ENCODE assay signal across 8 mouse cellular contexts in genomic region chr15:81839634-81840033, GRCm38 (mm10). TPM values are rescaled to one million over a fixed set of nuclear protein-coding genes. Genes with fewer than 3 reads are reported as not detected.
DNase-seq lines count a peak whose midpoint lies in the region; ATAC-seq and TF ChIP-seq lines count a peak whose summit lies in the region.

No protein-coding gene starts in this region.

- H3K9ac ChIP-seq in hindbrain, embryonic 13.5 days: no peak overlapping the region
- H3K9ac ChIP-seq in intestine, postnatal 0 days (ENCODE audit: low read depth, low read length): no peak overlapping the region
- no peak overlapping the region for H3K9ac ChIP-seq in liver, embryonic 13.5 days

- no peaks in the 10 kb centered on the region for H3K36me3 ChIP-seq in hindbrain, embryonic 13.5 days
- no peaks in the 10 kb centered on the region for H3K36me3 ChIP-seq in hindbrain, embryonic 10.5 days
- no peaks in the 10 kb centered on the region for H3K36me3 ChIP-seq in intestine, postnatal 0 days (ENCODE audit: control insufficient read depth, insufficient read depth)
- H3K36me3 ChIP-seq in liver, embryonic 13.5 days: no peaks in the 10 kb centered on the region

- no peak overlapping the region for H3K27ac ChIP-seq in hindbrain, embryonic 13.5 days
- no peak overlapping the region for H3K27ac ChIP-seq in hindbrain, embryonic 10.5 days
- peak overlapping the region; percentile 57; the same call in 1 of the 2 replicates for H3K27ac ChIP-seq in intestine, postnatal 0 days (ENCODE audit: low read depth, low read length)
- no peak overlapping the region for H3K27ac ChIP-seq in liver, embryonic 13.5 days

- no peak for TF ChIP-seq POLR2A in brain, embryonic 14.5 days (IDR thresholded peaks at IDR 0.05; ENCODE audit: borderline replicate concordance, extremely low read depth, insufficient read depth, insufficient read length, poor library complexity, severe bottlenecking)

- no peaks in the 10 kb centered on the region for H3K9me3 ChIP-seq in hindbrain, embryonic 13.5 days
- H3K9me3 ChIP-seq in hindbrain, embryonic 10.5 days: no peaks in the 10 kb centered on the region
- H3K9me3 ChIP-seq in intestine, postnatal 0 days (ENCODE audit: control insufficient read depth): no peaks in the 10 kb centered on the region
- H3K9me3 ChIP-seq in liver, embryonic 13.5 days (replicated peaks): no peaks in the 10 kb centered on the region

- H3K4me1 ChIP-seq in hindbrain, embryonic 13.5 days (replicated peaks): peaks cover 20% of the 10 kb centered on the region
- peaks cover 28% of the 10 kb centered on the region for H3K4me1 ChIP-seq in hindbrain, embryonic 10.5 days (replicated peaks)
- H3K4me1 ChIP-seq in intestine, postnatal 0 days (replicated peaks; ENCODE audit: control insufficient read depth, insufficient read depth, low read length): peaks cover 6% of the 10 kb centered on the region; the same call in 1 of the 2 replicates
- peaks cover 19% of the 10 kb centered on the region for H3K4me1 ChIP-seq in liver, embryonic 13.5 days (replicated peaks)

- no peak overlapping the region for H3K4me3 ChIP-seq in hindbrain, embryonic 13.5 days
- H3K4me3 ChIP-seq in hindbrain, embryonic 10.5 days: no peak overlapping the region
- H3K4me3 ChIP-seq in intestine, postnatal 0 days (ENCODE audit: low read depth, low read length): no peak overlapping the region
- no peak overlapping the region for H3K4me3 ChIP-seq in liver, embryonic 13.5 days (replicated peaks)

- ATAC-seq in hindbrain, embryonic 13.5 days (ENCODE audit: low FRiP score): peak; percentile 72; the same call in 1 of the 2 replicates
- peak; percentile 34 for ATAC-seq in intestine, postnatal 0 days
- peak; percentile 63; the same call in 1 of the 2 replicates for ATAC-seq in liver, embryonic 13.5 days (ENCODE audit: low read depth)

- peaks cover 30% of the 10 kb centered on the region; the same call in 1 of the 2 replicates for H3K27me3 ChIP-seq in hindbrain, embryonic 13.5 days
- H3K27me3 ChIP-seq in hindbrain, embryonic 10.5 days (ENCODE audit: insufficient read depth, poor library complexity, severe bottlenecking): peaks cover 27% of the 10 kb centered on the region
- no peaks in the 10 kb centered on the region for H3K27me3 ChIP-seq in intestine, postnatal 0 days (replicated peaks; ENCODE audit: control insufficient read depth, insufficient read depth, low read length)
- H3K27me3 ChIP-seq in liver, embryonic 13.5 days: peaks cover 25% of the 10 kb centered on the region

- DNase-seq in hindbrain, embryonic 10.5 days (ENCODE audit: low spot score): no peak
- peak; percentile 85 for DNase-seq in brain, embryonic 14.5 days (ENCODE audit: low read depth)
- DNase-seq in frontal cortex, postnatal 10 days (ENCODE audit: low spot score in 2 of 2): peak; percentile 58 to 77
- no peak for DNase-seq in liver, embryonic 13.5 days
- peak; percentile 36 for DNase-seq in retina, postnatal 7 days (ENCODE audit: low read depth, low spot score)
- DNase-seq in c-Kit-positive CD71-positive TER-119-positive erythroid progenitor cells, embryonic 14.5 days (ENCODE audit: low spot score): no peak

- WGBS in hindbrain, embryonic 13.5 days: 74% methylated on average over 5 of the region's 5 CpGs
- WGBS in hindbrain, embryonic 10.5 days: 75% methylated on average over 5 of the region's 5 CpGs
- 49% methylated on average over 5 of the region's 5 CpGs for WGBS in intestine, postnatal 0 days
- 75% methylated on average over 5 of the region's 5 CpGs for WGBS in liver, embryonic 13.5 days (ENCODE audit: insufficient replicate concordance)

- H3K4me2 ChIP-seq in hindbrain, embryonic 13.5 days: no peak overlapping the region
- no peak overlapping the region for H3K4me2 ChIP-seq in intestine, postnatal 0 days (replicated peaks; ENCODE audit: low read depth)
- no peak overlapping the region for H3K4me2 ChIP-seq in liver, embryonic 13.5 days

- no peak for TF ChIP-seq CTCF in brain, embryonic 14.5 days (IDR thresholded peaks at IDR 0.05; ENCODE audit: borderline replicate concordance, extremely low read depth, insufficient read depth, insufficient read length)
- TF ChIP-seq CTCF in intestine, postnatal 0 days (IDR thresholded peaks at IDR 0.05; ENCODE audit: low read depth): no peak

RNA-seq across cellular contexts. Expression of gene Tob2, which starts 19.0 kb away (rescaled TPM):
- polyA plus RNA-seq in hindbrain, embryonic 13.5 days (2015; fragmentation: Nextera tagmentation; extraction: Ambion mirVana): 15.6 and 15.7 TPM in 2 replicates
- polyA plus RNA-seq in hindbrain, embryonic 10.5 days (2016; fragmentation: Nextera tagmentation; extraction: Ambion mirVana): 18.6 and 19.1 TPM in 2 replicates
- 15.4 and 15.7 TPM in 2 replicates for polyA plus RNA-seq in brain, embryonic 14.5 days (2012; rRNA removed)
- polyA plus RNA-seq in intestine, postnatal 0 days (2015; fragmentation: Nextera tagmentation; extraction: Ambion mirVana): 19.8 and 22.1 TPM in 2 replicates
- 9.0 and 11.9 TPM in 2 replicates for polyA plus RNA-seq in liver, embryonic 13.5 days (2015; fragmentation: Nextera tagmentation; extraction: Ambion mirVana)

RNA-seq across cellular contexts. Expression of gene Phf5a, which starts 32.1 kb away (rescaled TPM):
- 123 and 125 TPM in 2 replicates for polyA plus RNA-seq in hindbrain, embryonic 13.5 days (2015; fragmentation: Nextera tagmentation; extraction: Ambion mirVana)
- polyA plus RNA-seq in hindbrain, embryonic 10.5 days (2016; fragmentation: Nextera tagmentation; extraction: Ambion mirVana): 212 and 249 TPM in 2 replicates
- polyA plus RNA-seq in brain, embryonic 14.5 days (2012; rRNA removed): 85.1 and 103 TPM in 2 replicates
- 75.9 and 79.2 TPM in 2 replicates for polyA plus RNA-seq in intestine, postnatal 0 days (2015; fragmentation: Nextera tagmentation; extraction: Ambion mirVana)
- 132 and 139 TPM in 2 replicates for polyA plus RNA-seq in liver, embryonic 13.5 days (2015; fragmentation: Nextera tagmentation; extraction: Ambion mirVana)

RNA-seq across cellular contexts. Expression of gene Aco2, which starts 32.5 kb away (rescaled TPM):
- polyA plus RNA-seq in hindbrain, embryonic 13.5 days (2015; fragmentation: Nextera tagmentation; extraction: Ambion mirVana): 237 and 248 TPM in 2 replicates
- 157 and 175 TPM in 2 replicates for polyA plus RNA-seq in hindbrain, embryonic 10.5 days (2016; fragmentation: Nextera tagmentation; extraction: Ambion mirVana)
- polyA plus RNA-seq in brain, embryonic 14.5 days (2012; rRNA removed): 262 and 283 TPM in 2 replicates
- 192 and 209 TPM in 2 replicates for polyA plus RNA-seq in intestine, postnatal 0 days (2015; fragmentation: Nextera tagmentation; extraction: Ambion mirVana)
- polyA plus RNA-seq in liver, embryonic 13.5 days (2015; fragmentation: Nextera tagmentation; extraction: Ambion mirVana): 105 and 122 TPM in 2 replicates

RNA-seq across cellular contexts. Expression of gene Tef, which starts 37.4 kb away (rescaled TPM):
- polyA plus RNA-seq in hindbrain, embryonic 13.5 days (2015; fragmentation: Nextera tagmentation; extraction: Ambion mirVana): 22.3 and 22.4 TPM in 2 replicates
- 16.4 and 19.4 TPM in 2 replicates for polyA plus RNA-seq in hindbrain, embryonic 10.5 days (2016; fragmentation: Nextera tagmentation; extraction: Ambion mirVana)
- polyA plus RNA-seq in brain, embryonic 14.5 days (2012; rRNA removed): 35.5 and 38.0 TPM in 2 replicates
- 13.4 and 16.0 TPM in 2 replicates for polyA plus RNA-seq in intestine, postnatal 0 days (2015; fragmentation: Nextera tagmentation; extraction: Ambion mirVana)
- polyA plus RNA-seq in liver, embryonic 13.5 days (2015; fragmentation: Nextera tagmentation; extraction: Ambion mirVana): 4.5 and 5.9 TPM in 2 replicates

Comparison
In these comparisons a context has a peak if more than half of its experiments do, and no peak if none do; other contexts are left out.
1. DNase-seq: peak in brain, embryonic 14.5 days (single experiment), frontal cortex, postnatal 10 days (2 of 2) and retina, postnatal 7 days (single experiment); none in hindbrain, embryonic 10.5 days (single experiment), liver, embryonic 13.5 days (single experiment) and c-Kit-positive CD71-positive TER-119-positive erythroid progenitor cells, embryonic 14.5 days (single experiment).
2. Peak in every context shown above with its lines, with median percentiles within 50 percentile points of each other: ATAC-seq.